Mouse (Mus musculus) heart, postnatal 0 days (tissue): Measurements from ENCODE around the gene Gse1.

ENCODE experiments used
- CTCF ChIP-seq: IDR thresholded peaks from 2 replicates; pipeline ENCODE4 v1.5.1; 2016; ENCODE audit warnings: antibody characterized with exemption, control low read depth, low read depth
- EP300 ChIP-seq: IDR thresholded peaks from 2 replicates; pipeline ENCODE4 v1.6.1; 2016; ENCODE audit warnings: antibody characterized with exemption, low read depth

DNA sequence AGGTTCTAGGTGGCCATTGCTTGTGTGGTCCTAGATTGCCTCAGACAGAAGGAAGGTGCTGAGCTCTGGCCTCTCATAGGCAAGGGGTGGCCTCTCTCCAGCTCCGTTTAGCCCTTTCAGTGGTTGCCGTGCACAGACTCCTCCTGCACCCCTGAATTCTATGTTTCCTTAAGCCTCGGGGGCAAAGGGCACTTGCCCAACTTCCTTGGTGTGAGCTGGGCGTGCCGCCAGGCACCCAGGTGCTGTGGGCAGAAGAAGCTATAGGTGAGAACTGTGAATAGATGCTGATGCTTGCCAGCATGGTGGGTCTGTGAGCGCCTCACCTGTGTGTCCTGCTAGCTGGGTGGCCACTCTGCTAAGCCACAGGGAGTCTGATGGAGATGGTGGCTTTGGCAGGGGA, 138.6 kb downstream of the Gse1 start:
- TF ChIP-seq CTCF (no peak), EP300 (no peak)
